Mouse (Mus musculus) heart, postnatal 10 days (tissue): ENCODE measurements around the gene Kcnma1. TPM values are rescaled to one million over a fixed set of nuclear protein-coding genes. Genes with fewer than 3 reads are reported as not detected.

Source experiments
- DNase-seq, 2 experiments: peaks; one replicate each; pipeline ENCODE4 v3.0.0; 2021
- intact Hi-C: fragments of 180-260 bp; cut with DNase I; formaldehyde crosslinking; loops from one replicate; pipeline ENCODE4 v1.15.1; 2025
- total RNA-seq, 2 experiments: library from RNA; stranded (reverse); gene quantifications; 2 replicates each; pipeline ENCODE4 v1.2.3; 2021

Kcnma1 gene
- total RNA-seq, 2 experiments from 2014 or later: 0.41 to 0.87 TPM

DNA sequence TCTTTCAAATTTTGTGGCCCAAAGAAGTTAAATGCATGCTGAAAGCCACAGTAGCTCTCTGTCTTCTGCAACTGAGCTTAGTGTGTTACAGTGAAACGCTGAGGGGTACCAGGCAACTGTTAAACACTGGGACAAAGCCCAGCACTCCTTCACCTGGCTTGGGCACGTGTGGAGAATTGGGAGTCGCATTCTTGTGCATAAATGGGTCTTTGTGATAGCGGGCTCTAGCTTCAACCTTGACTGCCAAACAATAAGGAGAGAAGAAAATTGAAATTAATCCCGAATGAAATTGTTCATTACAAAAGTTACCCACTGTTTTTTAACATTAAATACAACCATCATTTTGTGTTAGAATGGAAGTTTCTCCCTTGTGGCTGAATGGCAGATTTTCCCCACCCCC is 623.5 kb downstream of the Kcnma1 start:
- intact Hi-C loops: no loop called here
- no peak for DNase-seq

DNA sequence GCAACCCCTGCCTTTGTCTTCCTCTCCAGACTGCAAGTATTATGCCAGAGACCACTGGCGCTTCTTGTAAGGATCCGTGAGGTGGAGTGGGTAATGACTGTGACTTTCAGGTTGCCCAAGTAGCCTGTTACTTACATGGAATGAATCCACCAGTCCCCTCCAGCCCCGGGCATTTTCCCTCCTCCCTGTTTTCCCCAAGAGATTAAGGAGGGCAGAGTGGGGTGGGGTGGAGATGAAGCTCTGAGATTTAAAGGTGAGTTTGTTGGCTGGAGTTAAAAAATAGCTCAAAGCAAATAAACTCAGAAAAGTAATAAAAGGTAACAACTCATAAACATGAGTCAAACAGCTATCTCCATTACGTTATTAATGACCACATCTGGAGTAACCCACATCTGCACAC is 624.1 kb downstream of the Kcnma1 start:
- no peak for DNase-seq
- intact Hi-C loops: no loop called here

GRCm38 (mm10) chr14:23386786-23387185 is 627.5 kb downstream of the Kcnma1 start:
- no peak for DNase-seq
- intact Hi-C loops: no loop called here

- intact Hi-C loops: no loop called here
- no peak for DNase-seq
Observed at GRCm38 (mm10) chr14:23385776-23386608, 628.3 kb downstream of the Kcnma1 start.

- DNase-seq: no peak
- intact Hi-C loops: no loop called here
Observed at GRCm38 (mm10) chr14:23378351-23379087, 635.8 kb downstream of the Kcnma1 start.

GRCm38 (mm10) chr14:23372021-23372420 is 642.3 kb downstream of the Kcnma1 start:
- DNase-seq: no peak
- intact Hi-C loops: no loop called here

GRCm38 (mm10) chr14:23360491-23360995 is 653.7 kb downstream of the Kcnma1 start:
- intact Hi-C loops: no loop called here
- DNase-seq: no peak

DNA sequence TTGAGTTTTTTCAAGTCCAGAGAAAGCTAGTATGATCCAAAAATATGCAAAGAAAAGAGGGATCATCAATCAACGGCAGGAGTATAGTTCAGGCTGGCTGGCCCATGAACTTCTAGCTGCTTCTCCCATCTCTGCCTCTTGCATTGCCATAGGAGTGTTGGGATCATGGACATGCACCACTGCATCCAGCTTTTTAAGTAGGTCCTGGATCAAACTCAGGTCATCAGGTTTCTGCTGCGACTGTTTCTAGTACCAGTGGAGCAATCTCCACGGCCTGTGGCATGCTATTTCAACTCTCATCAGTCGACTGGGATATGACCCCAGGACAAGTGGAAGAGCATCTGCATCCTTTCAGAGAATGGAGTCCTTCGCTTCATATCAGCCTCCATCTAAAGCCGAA is 655.5 kb downstream of the Kcnma1 start:
- intact Hi-C loops: no loop called here
- no peak for DNase-seq

DNA sequence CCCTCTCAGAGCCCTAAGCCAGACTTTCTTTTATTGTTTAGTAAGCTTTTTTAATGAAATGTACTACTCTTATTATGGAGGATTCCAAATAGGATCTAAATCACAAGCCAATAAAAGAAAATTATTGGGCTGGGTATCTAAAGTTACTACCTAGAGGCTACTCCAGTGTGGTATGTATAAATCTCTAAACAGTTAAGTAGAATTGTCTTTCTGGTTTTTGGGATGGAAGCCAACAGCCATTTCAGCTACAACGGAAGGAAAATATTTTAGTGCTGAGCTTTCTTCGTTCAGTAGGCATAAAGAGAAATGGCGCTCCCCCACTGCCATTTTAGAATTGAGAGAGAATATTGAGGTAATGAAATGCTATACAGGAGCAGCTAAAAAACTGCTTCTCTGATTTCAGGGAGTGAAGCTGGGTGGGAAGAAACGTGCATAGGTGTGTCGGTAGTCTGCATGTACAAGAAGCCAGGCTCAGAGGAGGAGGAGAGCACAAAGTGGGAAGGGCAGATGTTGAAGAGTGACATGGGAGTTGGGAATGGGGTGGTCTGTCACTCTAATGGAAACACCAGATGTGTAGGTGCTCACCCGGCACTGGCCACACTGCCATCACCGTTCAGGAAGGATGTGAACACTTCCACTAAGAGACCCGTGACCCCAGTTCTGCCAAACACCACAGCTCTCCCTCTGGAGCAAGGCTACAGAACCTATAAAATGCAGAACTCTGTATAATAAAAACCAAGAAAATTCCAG is 656.6 kb downstream of the Kcnma1 start:
- DNase-seq: no peak
- intact Hi-C loops: no loop called here

DNA sequence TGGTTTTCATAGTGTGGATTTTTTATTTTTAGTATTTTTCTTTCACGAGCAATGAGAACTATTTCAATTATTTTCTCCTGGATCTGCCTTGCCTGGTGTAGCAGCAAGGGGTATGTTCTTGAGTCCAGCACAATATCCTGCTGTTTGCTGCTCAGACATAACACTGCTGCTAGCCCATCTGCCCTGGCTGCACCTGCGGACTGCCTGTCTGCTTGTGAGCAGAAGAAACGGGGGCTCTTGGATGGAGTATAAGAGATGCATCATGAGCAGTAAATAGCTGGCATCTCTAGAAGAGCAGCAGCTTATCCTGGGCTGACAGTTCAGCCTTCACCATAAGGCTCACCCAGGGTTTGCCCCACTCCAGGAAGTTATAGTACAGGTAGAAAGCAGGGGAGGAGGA is 687.5 kb downstream of the Kcnma1 start:
- intact Hi-C loops: no loop called here
- no peak for DNase-seq

DNA sequence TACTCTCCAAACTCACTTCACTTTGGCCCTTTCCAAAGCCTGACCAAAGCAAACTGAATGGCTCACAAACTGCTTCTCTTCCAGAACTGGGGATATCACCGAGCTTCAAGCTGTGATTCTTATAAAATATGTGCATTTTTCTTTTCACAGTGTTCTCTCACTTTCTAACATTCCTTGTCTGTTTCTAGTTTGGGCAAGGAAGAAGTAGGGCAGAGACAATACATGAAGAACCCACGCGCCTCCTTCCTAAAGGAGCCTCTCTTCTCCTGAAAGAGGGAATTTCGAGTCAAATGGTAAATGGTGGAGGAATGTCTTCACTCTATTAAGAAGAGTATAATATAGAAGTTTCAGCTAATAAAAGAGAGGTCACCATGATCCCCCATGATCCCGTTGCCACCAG is 709.0 kb downstream of the Kcnma1 start:
- DNase-seq: no peak
- intact Hi-C loops: no loop called here

- DNase-seq: no peak
- intact Hi-C loops: no loop called here
Observed at GRCm38 (mm10) chr14:23300443-23300842, 713.8 kb downstream of the Kcnma1 start.

DNA sequence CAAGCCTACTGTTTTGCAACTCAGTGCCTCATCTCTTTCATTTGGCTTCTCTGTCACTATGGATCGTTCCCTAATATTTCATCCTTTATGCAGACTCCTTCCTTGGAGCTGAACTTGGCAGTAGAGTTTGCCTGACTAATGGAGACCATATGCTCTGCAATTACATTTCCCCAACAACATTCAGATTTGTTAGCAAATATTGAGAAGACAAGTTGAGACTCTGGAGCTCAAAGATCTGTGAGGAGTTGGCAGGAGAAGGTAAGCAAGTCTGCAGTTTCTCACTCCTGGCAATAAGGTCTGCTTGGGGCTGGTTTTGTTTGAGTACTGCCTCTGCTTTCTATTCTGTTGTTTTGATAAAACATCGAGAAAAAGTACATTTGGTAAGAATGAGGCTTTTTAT is 723.7 kb downstream of the Kcnma1 start:
- DNase-seq: no peak
- intact Hi-C loops: no loop called here

DNA sequence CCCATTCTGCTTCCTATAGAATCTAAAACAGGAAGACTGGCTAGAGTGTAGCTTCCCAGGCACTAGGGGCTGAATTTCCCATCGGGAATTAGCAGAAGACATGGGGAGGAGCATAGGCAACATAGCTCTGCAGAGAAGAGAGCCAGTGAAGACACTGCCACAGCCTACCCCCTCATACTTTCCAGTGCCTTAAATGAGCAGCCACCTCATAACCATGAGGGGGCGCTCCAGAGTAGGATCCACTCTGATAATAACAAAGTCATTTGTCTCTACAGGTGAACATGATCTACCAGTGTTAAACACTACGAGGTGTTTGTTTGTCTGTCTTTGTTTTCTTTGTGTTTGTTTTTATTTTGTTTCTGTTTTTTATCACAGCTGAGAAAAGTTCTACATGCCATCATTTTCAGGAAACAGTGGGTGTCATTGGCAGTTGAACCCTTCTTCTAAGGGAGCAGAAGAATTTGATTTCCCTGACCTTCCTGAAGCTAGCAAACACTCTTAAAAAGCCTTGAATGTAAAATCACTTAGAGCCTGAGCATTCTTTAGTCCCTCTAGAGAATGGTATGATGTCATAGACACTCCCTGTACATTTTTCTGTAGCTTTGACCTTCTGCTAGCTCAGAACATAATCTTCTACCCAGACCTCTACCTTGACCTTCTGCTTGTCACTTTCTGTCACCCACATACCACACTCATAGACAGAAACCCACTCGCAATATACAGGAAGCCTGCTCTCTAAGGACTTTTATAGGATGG is 747.6 kb downstream of the Kcnma1 start:
- no peak for DNase-seq
- intact Hi-C loops: loop anchor here (5.0 kb wide), 1 partner anchor 136 kb away; no protein-coding TSS in a partner anchor

DNA sequence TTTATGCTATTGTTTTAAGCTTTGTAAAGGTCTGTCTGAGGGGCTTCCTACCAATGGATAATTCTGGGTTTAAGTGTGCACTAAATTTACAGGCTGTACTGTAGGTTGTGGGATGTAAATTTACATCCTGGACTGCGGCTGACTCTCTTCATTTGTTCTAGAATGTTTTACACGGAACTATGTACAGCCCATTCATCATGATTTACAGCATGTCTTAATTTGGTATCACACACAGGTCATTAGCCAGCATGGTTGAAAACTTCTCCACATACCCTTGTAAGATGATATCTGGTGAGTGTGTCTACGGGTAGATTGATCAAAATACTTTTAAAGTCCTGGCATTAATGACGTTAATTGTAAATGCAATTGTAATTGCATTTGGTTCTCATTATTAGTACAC is 761.1 kb downstream of the Kcnma1 start:
- intact Hi-C loops: no loop called here
- no peak for DNase-seq

- peak in 1 of 2 experiments; percentile 8 for DNase-seq
- intact Hi-C loops: no loop called here
Observed at GRCm38 (mm10) chr14:23244446-23244845, 769.8 kb downstream of the Kcnma1 start.

GRCm38 (mm10) chr14:23243857-23244256 is 770.4 kb downstream of the Kcnma1 start:
- DNase-seq: peak; percentile 44 to 55
- intact Hi-C loops: no loop called here
